Mouse (Mus musculus) urinary bladder, adult 18-20 months (tissue): Measurements from ENCODE around the gene Ngp.
A peak's percentile ranks its signal among the peaks of the same experiment; 100 is the strongest.

ENCODE experiments used
- DNase-seq, 2 experiments: peaks; one replicate each; pipeline ENCODE4 v3.0.0; 2022; ENCODE audit warnings: low spot score in 2 of 2, mixed read lengths in 2 of 2

Gene Ngp

DNA sequence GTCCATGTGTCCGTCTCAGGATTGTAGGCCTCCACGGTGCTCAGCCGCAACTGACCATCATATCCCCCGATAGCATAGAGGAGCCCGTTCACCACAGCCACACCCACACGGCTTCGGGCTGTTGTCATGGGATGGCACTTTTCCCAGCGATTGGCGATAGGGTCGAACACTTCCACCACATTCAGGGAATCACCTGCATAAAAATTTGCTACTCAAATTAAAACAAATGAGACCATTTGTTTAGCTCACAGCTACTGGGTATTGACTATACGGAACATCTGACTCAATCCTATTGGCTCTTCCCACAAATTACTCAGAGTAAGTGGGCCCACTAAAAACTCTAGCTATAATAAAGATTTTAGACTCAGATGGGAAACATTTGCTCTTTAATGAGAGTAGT lies 16.5 kb downstream of the Ngp start:
- no peak for DNase-seq

DNA sequence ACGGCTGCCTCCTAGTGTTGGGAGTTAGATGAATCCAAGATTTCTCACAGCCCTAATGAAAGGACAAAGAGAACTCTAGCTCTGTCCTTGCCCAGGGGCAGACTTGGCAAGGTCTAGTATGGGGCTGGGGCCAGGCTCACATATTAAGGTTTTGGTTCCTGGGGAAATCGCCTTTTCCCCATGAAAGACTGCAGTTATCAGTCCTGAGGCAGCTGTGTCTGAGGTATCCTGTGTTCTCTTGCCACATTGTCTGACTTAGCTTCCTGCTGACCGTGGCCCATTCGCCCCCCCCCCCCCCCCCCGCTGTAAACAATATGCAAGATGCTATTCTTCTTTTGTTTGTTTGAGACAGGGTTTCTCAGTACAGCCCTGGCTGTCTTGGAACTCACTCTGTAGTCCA lies 20.5 kb downstream of the Ngp start:
- no peak for DNase-seq

- no peak for DNase-seq
Observed at GRCm38 (mm10) chr9:110440559-110440958, 21.0 kb downstream of the Ngp start.

- DNase-seq = no peak
Observed at GRCm38 (mm10) chr9:110448356-110448755, 28.8 kb downstream of the Ngp start.

DNA sequence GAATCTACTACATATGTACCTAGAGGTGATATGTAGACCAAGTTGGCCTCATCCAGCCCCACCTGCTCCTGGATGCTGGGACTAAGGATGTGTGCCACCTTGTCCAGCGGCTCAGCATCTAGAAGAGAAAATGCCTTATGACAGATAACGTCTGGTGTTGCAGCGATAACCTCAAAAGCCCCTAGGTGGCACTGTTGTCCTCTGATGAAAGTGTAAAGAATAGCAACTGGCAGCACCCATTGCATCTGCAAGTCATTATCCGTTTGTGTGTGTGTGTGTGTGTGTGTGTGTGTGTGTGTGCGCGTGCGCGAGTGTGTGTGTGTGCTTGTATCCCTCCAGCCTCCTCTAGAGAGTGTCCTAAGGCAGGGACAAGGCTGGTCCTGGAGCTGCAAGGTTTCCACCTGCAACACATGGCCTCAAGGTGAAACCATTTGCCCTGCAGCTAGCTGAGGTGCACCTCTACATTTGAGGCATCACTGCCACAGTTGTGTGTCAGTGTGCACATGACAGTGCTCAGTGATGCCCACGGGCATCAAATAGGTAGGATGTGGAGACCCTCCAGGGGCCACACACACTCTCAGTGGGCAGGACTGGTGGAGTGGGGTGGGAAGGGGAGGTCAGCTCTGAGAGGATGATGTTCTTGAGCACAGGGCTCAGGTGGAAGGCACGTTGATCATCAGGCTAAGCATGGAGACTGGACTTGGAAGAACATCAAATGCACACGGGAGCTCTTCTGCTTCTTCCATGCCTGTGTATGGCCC lies 29.5 kb downstream of the Ngp start:
- peak; percentile 35 to 39 for DNase-seq

- DNase-seq = no peak
Observed at GRCm38 (mm10) chr9:110452523-110452922, 33.0 kb downstream of the Ngp start.

DNA sequence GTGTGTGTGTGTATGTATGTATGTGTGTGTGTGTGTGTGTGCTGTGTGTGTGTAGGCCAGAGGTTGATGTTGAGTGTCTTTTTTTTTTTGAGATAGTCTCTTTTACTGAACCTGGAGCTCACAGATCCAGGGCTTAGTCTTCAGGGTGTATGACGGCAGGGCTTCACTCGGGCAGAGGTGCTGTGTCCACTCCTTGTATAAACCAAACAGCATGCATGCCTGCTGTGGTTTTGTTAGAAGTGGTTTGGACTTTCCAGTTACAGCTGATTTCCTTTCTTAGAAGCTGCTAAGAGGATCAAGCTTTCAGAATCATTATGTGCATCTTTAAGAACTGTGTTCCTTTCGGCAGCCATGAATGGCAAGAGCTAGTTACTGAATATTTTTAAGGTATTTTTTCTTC lies 38.4 kb downstream of the Ngp start:
- DNase-seq = no peak

DNA sequence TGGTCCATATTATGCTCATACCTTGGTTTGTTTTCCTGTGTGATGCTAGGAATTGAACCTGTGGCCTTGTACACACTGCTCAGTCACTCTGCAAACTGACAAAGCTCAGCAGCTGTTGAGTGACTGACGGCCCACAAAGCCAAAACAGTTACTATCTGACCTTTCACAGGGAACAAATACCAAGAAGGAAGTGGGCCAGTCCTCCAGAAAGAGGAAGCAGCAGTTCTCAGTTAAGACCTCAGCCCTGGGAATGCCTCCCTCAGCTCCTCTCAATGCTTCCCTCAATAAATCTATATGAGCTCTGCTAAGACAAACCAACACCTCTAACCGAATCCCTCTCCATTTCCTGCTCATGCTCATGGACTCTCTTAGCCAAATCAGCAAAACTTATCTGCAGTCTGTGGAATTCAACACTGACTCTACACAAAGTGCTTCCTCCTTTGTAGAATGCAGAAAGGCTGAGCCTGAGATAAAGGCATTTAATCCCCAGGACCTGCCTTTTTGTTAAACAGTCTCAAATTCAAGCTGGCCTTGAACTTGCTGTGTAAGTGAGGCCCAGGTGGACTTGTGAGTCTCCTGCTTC lies 39.7 kb downstream of the Ngp start:
- no peak for DNase-seq

- no peak for DNase-seq
Observed at GRCm38 (mm10) chr9:110460884-110461815, 41.6 kb downstream of the Ngp start.

- no peak for DNase-seq
Observed at GRCm38 (mm10) chr9:110462321-110462720, 42.8 kb downstream of the Ngp start.

- DNase-seq = no peak
Observed at GRCm38 (mm10) chr9:110463983-110464591, 44.5 kb downstream of the Ngp start.

DNA sequence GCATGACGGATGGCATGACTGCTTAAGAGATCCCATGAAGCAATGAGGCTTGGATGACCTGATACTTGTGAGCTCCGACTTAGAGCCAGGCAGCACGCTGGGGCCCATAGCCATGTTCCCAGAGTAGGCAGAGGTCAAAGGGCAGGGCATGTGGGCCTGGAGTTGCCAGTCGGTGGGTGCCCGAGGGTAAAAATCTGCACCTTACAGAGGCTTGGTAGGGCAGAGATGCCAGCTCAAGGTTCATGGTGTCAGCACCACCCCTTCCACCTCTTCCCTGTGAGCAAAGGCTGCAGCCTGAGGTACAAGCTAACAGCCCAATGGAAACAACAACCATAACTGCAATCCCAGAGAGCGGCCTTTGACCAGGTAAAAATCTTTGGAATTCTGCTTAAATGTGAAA lies 45.8 kb downstream of the Ngp start:
- DNase-seq = no peak

- DNase-seq = no peak
Observed at GRCm38 (mm10) chr9:110466179-110466578, 46.6 kb downstream of the Ngp start.
